Comparison of ENCODE assay signal across 8 mouse cellular contexts in the genomic region with DNA sequence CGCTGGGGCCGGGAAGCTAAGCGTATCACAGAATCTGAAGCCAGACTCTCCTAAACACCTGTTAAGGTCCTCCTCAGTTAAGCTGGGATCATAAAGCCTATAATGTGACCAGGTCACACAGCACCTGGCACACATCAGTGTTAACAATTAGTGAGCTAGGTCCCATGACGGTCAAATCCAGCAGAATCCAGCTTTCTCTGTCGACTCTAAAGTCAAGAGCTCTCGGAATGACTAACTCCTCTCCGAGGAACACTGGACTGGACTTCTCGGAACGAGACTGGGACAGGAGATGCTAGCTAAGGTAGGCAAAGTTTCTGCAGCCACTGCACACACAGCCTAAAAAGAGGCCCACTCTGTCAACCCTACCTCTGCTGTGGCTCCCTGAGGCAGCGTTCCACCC. TPM values are rescaled to one million over a fixed set of nuclear protein-coding genes. Genes with fewer than 3 reads are reported as not detected.
DNase-seq lines count a peak whose midpoint lies in the region; ATAC-seq and TF ChIP-seq lines count a peak whose summit lies in the region.

No protein-coding gene starts in this region.

- H3K9me3 ChIP-seq in forebrain, embryonic 11.5 days (ENCODE audit: control insufficient read depth, low read length) = no peaks in the 10 kb centered on the region
- H3K9me3 ChIP-seq in midbrain, embryonic 16.5 days (replicated peaks; ENCODE audit: control insufficient read depth, low read length, poor library complexity, severe bottlenecking) = no peaks in the 10 kb centered on the region

- no peak overlapping the region; the same call in 1 of the 2 replicates for H3K9ac ChIP-seq in forebrain, embryonic 11.5 days (ENCODE audit: low read length)
- H3K9ac ChIP-seq in midbrain, embryonic 16.5 days (ENCODE audit: low read depth, low read length) = peak overlapping the region; percentile 99

- 0 out of 2 replicates have a peak overlapping the region, but pooled peaks have one; percentile 17 for H3K27ac ChIP-seq in cerebellum, adult 2 months (ENCODE audit: insufficient read depth, low read length)
- no peak overlapping the region for H3K27ac ChIP-seq in forebrain, embryonic 11.5 days (ENCODE audit: low read depth, low read length)
- H3K27ac ChIP-seq in midbrain, embryonic 16.5 days (ENCODE audit: low read length) = no peak overlapping the region; the same call in 1 of the 2 replicates

- DNase-seq in cerebellum, adult 2 months = peak in 1 of 2 experiments; percentile 30
- no peak for DNase-seq in cerebellum, adult 18-20 months
- no peak for DNase-seq in forebrain, embryonic 11.5 days (ENCODE audit: low spot score)
- peak; percentile 45 for DNase-seq in kidney, adult 9 months
- no peak for DNase-seq in gastrocnemius, postnatal 14 days
- no peak for DNase-seq in layer of hippocampus, postnatal 14 days (ENCODE audit: low spot score in 2 of 2)
- no peak for DNase-seq in right cerebral cortex, postnatal 14 days

- H3K4me3 ChIP-seq in cerebellum, adult 2 months (replicated peaks; ENCODE audit: insufficient read depth, low read depth, low read length) = peak overlapping the region; percentile 71
- H3K4me3 ChIP-seq in forebrain, embryonic 11.5 days (ENCODE audit: low read depth, low read length) = peak overlapping the region; percentile 82; the same call in 1 of the 2 replicates
- H3K4me3 ChIP-seq in midbrain, embryonic 16.5 days (ENCODE audit: low read depth, low read length) = peak overlapping the region; percentile 88

- no peak for ATAC-seq in forebrain, embryonic 11.5 days (replicated peaks; ENCODE audit: low FRiP score)
- no peak for ATAC-seq in midbrain, embryonic 16.5 days

- no peaks in the 10 kb centered on the region for H3K27me3 ChIP-seq in cerebellum, adult 2 months (ENCODE audit: control insufficient read depth, insufficient read depth, low read length)
- H3K27me3 ChIP-seq in forebrain, embryonic 11.5 days (ENCODE audit: control insufficient read depth, insufficient read depth, low read length) = peaks cover 2% of the 10 kb centered on the region; the same call in 1 of the 2 replicates
- no peaks in the 10 kb centered on the region for H3K27me3 ChIP-seq in midbrain, embryonic 16.5 days (ENCODE audit: control insufficient read depth, insufficient read depth, low read depth, low read length)

- no peak for TF ChIP-seq POLR2A in cerebellum, adult 2 months (IDR thresholded peaks at IDR 0.05; ENCODE audit: borderline replicate concordance, insufficient read depth, low read length)

- H3K4me1 ChIP-seq in cerebellum, adult 2 months (ENCODE audit: control insufficient read depth, insufficient read depth, low read length) = peaks cover 17% of the 10 kb centered on the region; the same call in 1 of the 2 replicates
- H3K4me1 ChIP-seq in forebrain, embryonic 11.5 days (replicated peaks; ENCODE audit: control insufficient read depth, insufficient read depth, low read length) = peaks cover 12% of the 10 kb centered on the region; the same call in 1 of the 2 replicates
- peaks cover 46% of the 10 kb centered on the region for H3K4me1 ChIP-seq in midbrain, embryonic 16.5 days (ENCODE audit: control insufficient read depth, insufficient read depth, low read length)

- H3K36me3 ChIP-seq in forebrain, embryonic 11.5 days (ENCODE audit: control insufficient read depth, insufficient read depth, low read length) = no peaks in the 10 kb centered on the region
- H3K36me3 ChIP-seq in midbrain, embryonic 16.5 days (ENCODE audit: control insufficient read depth, insufficient read depth, low read length) = no peaks in the 10 kb centered on the region

- no peak for TF ChIP-seq CTCF in cerebellum, adult 2 months (IDR thresholded peaks at IDR 0.05; ENCODE audit: borderline replicate concordance, insufficient read depth, low read depth, low read length)

- peak overlapping the region; percentile 74; the same call in 1 of the 2 replicates for H3K4me2 ChIP-seq in forebrain, embryonic 11.5 days (ENCODE audit: low read depth, low read length, severe bottlenecking)
- H3K4me2 ChIP-seq in midbrain, embryonic 16.5 days (ENCODE audit: low read length) = peak overlapping the region; percentile 65

- WGBS in cerebellum, adult 2 months = 66% methylated on average over 10 of the region's 10 CpGs
- 77% methylated on average over 10 of the region's 10 CpGs for WGBS in forebrain, embryonic 11.5 days
- WGBS in midbrain, embryonic 16.5 days = 57% methylated on average over 10 of the region's 10 CpGs

- intact Hi-C loops in gastrocnemius, postnatal 14 days (cut with DNase I; ENCODE audit: low total_unique reads) = loop anchor here (10.0 kb wide), 1 partner anchor 97 kb away; no protein-coding TSS in a partner anchor

RNA-seq across cellular contexts. Expression of a gene that starts 1.7 kb away (rescaled TPM):
- polyA plus RNA-seq in cerebellum, adult 2 months (2012; rRNA removed) = 15.9 TPM in 2 replicates
- 13.4 and 15.0 TPM in 2 replicates for polyA plus RNA-seq in forebrain, embryonic 11.5 days (2014; fragmentation: Nextera tagmentation; extraction: Ambion mirVana)
- 15.8 and 19.4 TPM in 2 replicates for polyA plus RNA-seq in midbrain, embryonic 16.5 days (2015; fragmentation: Nextera tagmentation; extraction: Ambion mirVana)
- total RNA-seq in gastrocnemius, postnatal 14 days (2021) = 1 to 10 TPM; 1.0 to 1.5 TPM
- 10 to 100 TPM; 39.6 to 41.8 TPM for total RNA-seq in layer of hippocampus, postnatal 14 days (2021)

RNA-seq across cellular contexts. Expression of a gene that starts 46.9 kb away (rescaled TPM):
- 2.9 and 3.1 TPM in 2 replicates for polyA plus RNA-seq in cerebellum, adult 2 months (2012; rRNA removed)
- 15.8 and 16.4 TPM in 2 replicates for polyA plus RNA-seq in forebrain, embryonic 11.5 days (2014; fragmentation: Nextera tagmentation; extraction: Ambion mirVana)
- 7.0 and 8.3 TPM in 2 replicates for polyA plus RNA-seq in midbrain, embryonic 16.5 days (2015; fragmentation: Nextera tagmentation; extraction: Ambion mirVana)
- 1 to 10 TPM; 2.1 to 2.9 TPM for total RNA-seq in gastrocnemius, postnatal 14 days (2021)
- total RNA-seq in layer of hippocampus, postnatal 14 days (2021) = 1 to 10 TPM; 3.1 to 3.5 TPM
